Mouse (Mus musculus): Measurements from ENCODE around the gene Fam3b. TPM values are rescaled to one million over a fixed set of nuclear protein-coding genes. Genes with fewer than 3 reads are reported as not detected.

Gene Fam3b
- polyA plus RNA-seq, 1 experiment from 2014 or later, result 2.5 TPM

DNA sequence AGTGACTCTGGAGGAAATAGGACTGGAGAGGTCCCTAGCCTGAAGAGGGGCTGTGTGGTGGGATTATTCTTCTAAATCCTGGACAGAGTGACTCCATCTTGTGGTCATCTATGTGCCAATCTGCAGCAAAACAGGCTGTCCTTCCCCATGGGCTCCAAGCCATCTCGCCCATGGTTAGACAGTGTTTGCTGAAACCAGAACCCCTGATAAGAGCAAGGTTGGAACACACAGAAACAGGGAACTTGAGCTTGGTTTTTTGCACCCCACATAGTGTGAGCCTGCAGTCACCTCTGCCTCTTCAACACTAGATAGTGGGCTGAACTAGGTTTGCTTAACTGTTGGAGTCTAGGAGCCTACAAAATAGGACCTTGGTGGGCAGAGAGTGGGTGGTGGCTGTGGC, 38.1 kb downstream of the Fam3b start:
- Histone ChIP-seq H3K9me3 (no peaks in the 10 kb centered on the region), H3K4me2 (no peak overlapping the region), H3K36me3 (no peaks in the 10 kb centered on the region), H3K27me3 (replicated peaks) (no peaks in the 10 kb centered on the region), H3K9ac (no peak overlapping the region), H3K4me1 (no peaks in the 10 kb centered on the region), H3K4me3 (replicated peaks) (no peak overlapping the region), H3K27ac (no peak overlapping the region)
- ATAC-seq (ENCODE audit: insufficient read depth, low FRiP score, low read depth), result no peak
- 61% methylated on average over 1 of the region's 1 CpGs for WGBS

DNA sequence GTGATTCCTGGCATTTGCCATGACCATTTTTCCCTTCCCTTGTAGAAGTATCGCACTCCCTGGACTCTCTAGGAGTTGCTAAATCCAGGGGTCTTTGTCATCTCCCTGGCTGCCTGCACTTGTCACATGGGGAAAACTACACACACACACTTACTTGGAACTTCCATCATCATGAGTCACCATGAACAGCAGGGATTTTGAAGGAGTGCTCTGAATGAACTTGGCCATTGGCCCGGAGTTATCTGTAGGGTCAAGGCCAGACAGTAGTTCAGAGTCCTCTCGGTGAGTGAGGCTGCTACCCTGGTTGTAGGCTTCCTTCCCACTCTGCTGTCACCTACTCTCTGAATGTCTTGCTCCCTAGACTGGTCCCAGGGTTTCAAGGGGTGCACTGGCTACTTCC, 39.0 kb downstream of the Fam3b start:
- Histone ChIP-seq H3K27ac (no peak overlapping the region), H3K4me3 (replicated peaks) (no peak overlapping the region), H3K4me2 (no peak overlapping the region), H3K36me3 (no peaks in the 10 kb centered on the region), H3K27me3 (replicated peaks) (no peaks in the 10 kb centered on the region), H3K9ac (no peak overlapping the region), H3K4me1 (no peaks in the 10 kb centered on the region), H3K9me3 (no peaks in the 10 kb centered on the region)
- 83% methylated on average over 3 of the region's 3 CpGs for WGBS
- ATAC-seq (ENCODE audit: insufficient read depth, low FRiP score, low read depth), result no peak

DNA sequence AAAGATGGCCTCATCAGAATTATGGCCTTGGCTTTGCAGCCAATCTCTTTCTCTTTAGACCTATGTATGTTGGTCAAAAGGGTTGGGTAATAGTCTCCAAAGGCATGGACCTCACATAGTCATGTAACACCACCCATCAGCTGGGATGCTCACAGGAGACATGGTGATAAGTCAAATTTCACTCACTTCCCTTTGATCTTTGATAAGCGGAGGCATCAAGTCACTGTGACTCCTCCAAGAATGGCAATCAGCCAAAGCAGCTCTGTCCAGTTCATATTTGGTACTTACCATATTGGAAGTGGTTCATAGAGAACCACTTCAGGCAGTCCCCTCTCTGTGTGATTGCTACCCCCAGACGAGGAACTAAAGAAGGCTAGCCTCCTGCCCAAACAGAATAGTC, 39.9 kb downstream of the Fam3b start:
- no peaks in the 10 kb centered on the region for H3K36me3 ChIP-seq
- no peaks in the 10 kb centered on the region for H3K9me3 ChIP-seq
- 81% methylated on average over 2 of the region's 2 CpGs for WGBS
- no peaks in the 10 kb centered on the region for H3K27me3 ChIP-seq (replicated peaks)
- H3K4me3 ChIP-seq (replicated peaks), result no peak overlapping the region
- H3K9ac ChIP-seq, result no peak overlapping the region
- H3K4me2 ChIP-seq, result no peak overlapping the region
- no peak for ATAC-seq (ENCODE audit: insufficient read depth, low FRiP score, low read depth)
- H3K4me1 ChIP-seq, result no peaks in the 10 kb centered on the region
- no peak overlapping the region for H3K27ac ChIP-seq

DNA sequence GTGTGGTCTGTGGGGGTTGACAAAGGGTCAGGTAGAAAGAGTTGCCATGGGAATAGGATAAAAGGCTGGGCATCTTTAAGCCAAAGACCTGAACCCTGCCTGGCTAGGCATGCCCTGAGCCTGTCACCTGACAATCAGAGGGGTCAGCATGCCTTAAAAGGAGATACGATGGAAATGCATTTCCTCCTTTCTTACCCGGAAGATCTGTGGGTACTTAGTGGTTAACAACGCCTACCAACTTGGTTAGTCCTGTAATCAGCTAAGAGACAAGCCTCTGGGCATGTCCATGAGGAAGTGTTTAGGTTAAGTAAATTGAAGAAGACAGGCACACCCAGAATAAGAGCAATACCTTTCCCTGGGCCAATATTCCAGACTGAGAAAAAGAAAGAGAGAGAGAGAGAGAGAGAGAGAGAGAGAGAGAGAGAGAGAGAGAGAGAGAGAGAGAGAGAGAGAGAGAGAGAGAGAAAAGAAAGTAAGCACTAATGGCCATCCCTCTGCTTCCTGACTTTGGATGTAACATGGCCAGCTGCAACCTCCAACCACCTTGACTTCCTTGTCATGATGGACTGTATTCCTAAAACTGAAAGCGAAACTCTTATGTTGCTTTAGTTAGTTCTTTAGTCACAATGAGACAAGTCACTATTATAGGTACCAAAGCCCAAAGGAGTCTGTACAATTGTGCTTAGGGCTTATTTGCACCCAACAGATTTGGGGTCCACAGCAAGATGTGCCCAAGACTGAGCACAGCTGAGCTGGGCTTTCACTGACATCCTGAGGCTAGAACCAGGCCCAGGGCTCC, 46.4 kb downstream of the Fam3b start:
- Histone ChIP-seq H3K9me3 (no peaks in the 10 kb centered on the region), H3K4me1 (no peaks in the 10 kb centered on the region), H3K27ac (no peak overlapping the region), H3K4me2 (no peak overlapping the region), H3K9ac (no peak overlapping the region), H3K36me3 (no peaks in the 10 kb centered on the region), H3K4me3 (replicated peaks) (no peak overlapping the region), H3K27me3 (replicated peaks) (no peaks in the 10 kb centered on the region)
- 66% methylated on average over 4 of the region's 4 CpGs for WGBS
- no peak for ATAC-seq (ENCODE audit: insufficient read depth, low FRiP score, low read depth)

DNA sequence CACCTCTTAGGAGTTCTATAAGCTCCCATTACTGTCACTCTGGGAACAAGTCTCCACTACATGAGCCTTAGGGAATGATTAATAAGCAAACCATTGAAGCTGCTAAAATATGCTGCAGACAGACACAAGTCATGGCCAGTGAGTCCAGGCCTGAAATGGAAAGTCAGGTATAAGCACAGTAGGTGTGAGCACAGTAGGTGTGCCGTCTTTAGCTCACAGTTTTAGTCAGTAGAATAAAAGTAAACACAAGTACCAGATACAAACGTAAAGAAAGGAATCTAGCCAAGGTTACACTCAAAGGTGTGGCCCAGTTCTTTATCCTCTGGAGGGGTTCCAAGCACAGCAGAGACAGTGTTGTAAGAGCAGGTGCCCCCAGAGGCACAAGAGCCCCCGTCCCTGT, 47.1 kb downstream of the Fam3b start:
- no peak overlapping the region for H3K27ac ChIP-seq
- no peak overlapping the region for H3K4me2 ChIP-seq
- no peak overlapping the region for H3K9ac ChIP-seq
- no peak for ATAC-seq (ENCODE audit: insufficient read depth, low FRiP score, low read depth)
- H3K36me3 ChIP-seq, result no peaks in the 10 kb centered on the region
- WGBS, result 61% methylated on average over 3 of the region's 3 CpGs
- no peaks in the 10 kb centered on the region for H3K27me3 ChIP-seq (replicated peaks)
- no peaks in the 10 kb centered on the region for H3K4me1 ChIP-seq
- H3K4me3 ChIP-seq (replicated peaks), result no peak overlapping the region
- no peaks in the 10 kb centered on the region for H3K9me3 ChIP-seq

DNA sequence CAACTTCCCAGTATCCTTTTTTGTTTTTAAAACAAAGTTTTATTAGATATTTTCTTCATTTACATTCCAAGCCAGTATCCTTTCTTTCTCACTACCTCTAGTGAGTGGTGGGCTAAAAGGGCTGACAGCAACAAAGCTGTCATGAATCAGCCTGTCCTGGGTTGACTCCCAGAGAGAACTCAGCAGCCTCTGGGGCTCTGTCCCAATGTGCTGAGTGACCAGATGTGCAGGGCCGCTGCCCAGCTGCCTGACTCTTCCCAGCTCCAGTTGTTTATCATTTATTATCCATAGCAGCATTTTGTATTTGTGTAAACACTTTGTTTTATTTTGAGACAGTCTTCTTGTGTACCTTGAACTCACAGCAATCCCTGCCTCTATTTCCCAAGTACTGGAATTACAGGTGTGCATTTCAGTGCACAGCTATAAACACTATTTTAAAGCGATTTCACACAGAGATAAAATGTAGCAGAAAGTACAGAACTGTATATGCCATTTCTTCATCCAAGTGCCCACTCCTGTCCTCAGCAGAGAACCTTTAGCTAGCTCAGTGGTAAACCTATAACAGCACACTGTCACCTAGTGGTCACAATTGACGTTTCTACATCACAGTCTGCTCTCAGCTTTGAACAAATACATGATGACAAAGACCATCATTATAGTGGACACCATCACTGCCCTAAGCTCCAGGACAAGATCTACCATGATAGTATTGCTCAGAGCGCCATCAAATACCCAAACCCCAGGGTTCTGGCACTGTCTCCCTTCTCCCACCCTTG, 48.2 kb downstream of the Fam3b start:
- H3K27me3 ChIP-seq (replicated peaks), result no peaks in the 10 kb centered on the region
- H3K4me1 ChIP-seq, result no peaks in the 10 kb centered on the region
- H3K27ac ChIP-seq, result no peak overlapping the region
- H3K9me3 ChIP-seq, result no peaks in the 10 kb centered on the region
- no peak overlapping the region for H3K4me2 ChIP-seq
- WGBS, result 46% methylated on average over 4 of the region's 4 CpGs
- H3K9ac ChIP-seq, result no peak overlapping the region
- no peak overlapping the region for H3K4me3 ChIP-seq (replicated peaks)
- no peak for ATAC-seq (ENCODE audit: insufficient read depth, low FRiP score, low read depth)
- no peaks in the 10 kb centered on the region for H3K36me3 ChIP-seq

DNA sequence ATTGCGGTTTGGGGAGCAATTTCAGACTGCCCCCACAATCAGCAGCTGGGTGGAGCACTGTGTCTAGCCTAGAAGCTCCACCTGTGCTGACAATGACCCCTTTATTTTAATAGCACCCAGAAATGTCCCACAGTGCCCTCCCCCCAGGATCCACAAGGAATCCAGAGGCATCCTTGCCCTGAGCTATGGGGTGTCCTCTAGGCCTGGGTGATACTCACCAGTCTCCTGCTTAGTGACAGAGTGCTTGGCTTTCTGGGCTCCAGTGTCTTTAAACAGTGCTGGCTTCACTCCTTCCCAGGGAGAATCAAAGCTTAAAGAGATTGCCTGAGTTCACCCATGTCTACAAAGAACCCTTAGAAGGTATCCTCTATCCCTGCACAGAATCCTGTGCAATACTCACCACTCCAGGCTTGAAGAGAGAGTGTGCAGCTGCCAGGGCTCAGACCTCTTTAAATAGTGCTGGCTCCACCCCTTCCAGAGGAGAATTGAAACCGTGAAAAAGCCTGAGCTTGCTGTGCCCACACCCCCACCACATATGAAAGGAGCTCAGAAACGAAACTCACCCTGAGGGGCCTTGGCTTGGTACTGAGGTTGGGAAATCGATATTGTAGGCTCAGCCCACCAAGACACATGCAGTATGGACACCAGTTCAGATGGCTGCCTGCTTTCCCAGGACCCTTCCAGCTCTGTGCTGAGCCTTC, 52.0 kb downstream of the Fam3b start, which contains the start of gene Mx1:
Gene Mx1 (minus strand): TSS at position 427 of the 701 bp plus-strand sequence.
- H3K4me1 ChIP-seq, result no peaks in the 10 kb centered on the region
- no peak within 1 kb of the TSS for H3K4me3 ChIP-seq (replicated peaks)
- H3K4me2 ChIP-seq, result 0 out of 2 replicates have a peak within 1 kb of the TSS, but pooled peaks have one; percentile 3
- H3K27me3 ChIP-seq (replicated peaks), result no peaks in the 10 kb centered on the region
- peak; percentile 80; the same call in 1 of the 2 replicates for ATAC-seq (ENCODE audit: insufficient read depth, low FRiP score, low read depth)
- H3K27ac ChIP-seq, result no peak within 1 kb of the TSS
- H3K36me3 ChIP-seq, result no peaks in the 10 kb centered on the region
- 20% methylated on average over 4 of the region's 4 CpGs for WGBS
- H3K9me3 ChIP-seq, result no peaks in the 10 kb centered on the region
- no peak within 1 kb of the TSS for H3K9ac ChIP-seq

DNA sequence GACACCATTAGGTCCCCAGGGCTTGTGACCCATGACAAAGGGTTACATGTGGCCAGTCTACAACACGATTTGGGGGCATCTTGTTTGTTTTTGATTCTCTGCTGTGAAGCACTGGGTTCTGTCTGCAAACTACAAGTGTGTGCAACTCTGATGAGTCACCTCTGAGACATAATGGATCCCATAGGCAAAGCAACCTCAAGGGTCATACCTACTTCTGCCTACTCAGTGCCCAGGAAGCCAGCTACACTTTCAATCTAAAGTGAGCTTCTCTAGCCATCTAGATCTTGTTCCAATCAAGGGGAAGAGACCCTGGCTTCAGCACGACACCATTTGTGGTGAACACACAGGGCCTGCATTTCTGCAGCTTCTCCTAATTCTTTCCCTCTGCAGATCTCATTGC, 53.3 kb downstream of the Fam3b start:
- H3K9ac ChIP-seq, result no peak overlapping the region
- 0 out of 2 replicates have a peak overlapping the region, but pooled peaks have one; percentile 3 for H3K4me2 ChIP-seq
- no peak overlapping the region for H3K27ac ChIP-seq
- 68% methylated on average over 2 of the region's 2 CpGs for WGBS
- no peaks in the 10 kb centered on the region for H3K4me1 ChIP-seq
- H3K36me3 ChIP-seq, result no peaks in the 10 kb centered on the region
- ATAC-seq (ENCODE audit: insufficient read depth, low FRiP score, low read depth), result no peak
- H3K9me3 ChIP-seq, result no peaks in the 10 kb centered on the region
- H3K4me3 ChIP-seq (replicated peaks), result no peak overlapping the region
- H3K27me3 ChIP-seq (replicated peaks), result no peaks in the 10 kb centered on the region

DNA sequence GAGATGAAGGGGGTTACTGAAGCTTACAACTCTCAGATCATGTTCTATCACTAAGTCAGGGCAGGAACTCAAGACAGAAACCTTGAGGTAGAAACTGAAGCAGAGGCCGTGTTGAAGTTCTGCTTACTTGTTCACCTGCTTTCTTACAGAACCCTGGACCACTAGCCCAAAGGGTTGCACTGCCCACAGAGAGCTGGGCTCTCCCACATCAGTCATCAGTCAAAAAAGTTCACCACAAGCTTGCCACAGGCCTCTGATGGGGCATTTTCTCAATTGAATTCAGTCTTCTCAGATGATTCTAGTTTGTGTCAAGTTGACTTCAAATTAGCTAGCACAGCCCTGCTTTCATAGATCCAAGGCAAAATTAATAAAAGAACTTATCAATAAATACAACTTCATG, 54.8 kb downstream of the Fam3b start:
- Histone ChIP-seq H3K27ac (no peak overlapping the region), H3K9ac (no peak overlapping the region), H3K9me3 (no peaks in the 10 kb centered on the region), H3K27me3 (replicated peaks) (no peaks in the 10 kb centered on the region), H3K4me2 (no peak overlapping the region), H3K4me1 (no peaks in the 10 kb centered on the region), H3K36me3 (no peaks in the 10 kb centered on the region), H3K4me3 (replicated peaks) (no peak overlapping the region)
- ATAC-seq (ENCODE audit: insufficient read depth, low FRiP score, low read depth), result no peak
- 71% methylated on average over 1 of the region's 1 CpGs for WGBS

DNA sequence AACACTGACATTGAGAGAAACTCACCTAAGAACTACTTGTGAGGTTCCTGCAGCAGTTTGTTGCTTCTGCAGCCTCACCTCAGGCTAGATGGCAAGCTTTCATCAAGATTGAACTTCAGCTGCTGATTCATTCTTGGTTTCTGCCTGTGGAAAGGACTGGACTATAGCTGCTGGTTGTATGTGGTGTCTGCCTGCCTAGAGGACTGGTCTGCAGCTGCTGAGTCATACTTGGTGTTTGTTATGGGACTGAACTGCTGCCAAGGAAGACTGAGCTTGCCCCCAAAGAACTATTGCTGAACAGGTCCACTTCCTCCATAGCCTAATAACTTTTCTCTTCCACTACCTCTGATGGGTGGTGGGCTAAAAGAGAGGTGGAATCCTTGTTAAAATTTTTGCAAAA, 67.2 kb downstream of the Fam3b start:
- no peak overlapping the region for H3K4me2 ChIP-seq

DNA sequence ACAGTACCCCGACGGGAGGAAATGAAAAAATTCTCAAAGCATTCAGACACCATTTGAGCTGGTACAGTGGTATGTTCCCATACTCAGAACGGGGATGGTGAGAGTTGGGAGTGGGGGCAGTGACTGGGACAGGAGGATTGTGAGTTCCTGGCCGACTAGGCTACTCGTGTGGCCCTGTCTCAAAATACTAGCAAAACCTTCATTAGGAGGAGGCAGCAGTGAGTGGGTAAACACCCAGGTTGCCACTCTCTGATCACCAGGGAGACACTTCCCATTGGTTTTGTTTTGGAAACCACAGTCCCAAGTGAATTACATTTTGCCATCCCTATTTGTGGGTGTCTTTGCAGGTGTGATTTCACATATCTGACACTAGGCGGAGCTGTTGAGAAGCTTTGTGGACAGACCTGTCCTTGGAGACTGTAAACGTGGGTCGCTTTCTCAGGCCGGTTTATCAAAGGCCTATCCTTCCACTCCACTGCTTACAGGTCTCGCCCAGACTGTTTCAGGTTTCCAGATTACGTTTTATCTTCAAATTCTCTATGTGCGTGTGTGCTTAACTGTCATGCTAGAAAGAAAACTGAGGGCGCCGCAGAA, 70.8 kb downstream of the Fam3b start:
- Histone ChIP-seq H3K4me2 (no peak overlapping the region), H3K4me3 (replicated peaks) (no peak overlapping the region), H3K36me3 (no peaks in the 10 kb centered on the region), H3K27me3 (replicated peaks) (no peaks in the 10 kb centered on the region), H3K4me1 (no peaks in the 10 kb centered on the region), H3K9ac (no peak overlapping the region), H3K27ac (no peak overlapping the region), H3K9me3 (no peaks in the 10 kb centered on the region)
- ATAC-seq (ENCODE audit: insufficient read depth, low FRiP score, low read depth), result peak; percentile 68
- WGBS, result 48% methylated on average over 14 of the region's 14 CpGs

More for the DNA sequence above, 67.2 kb downstream of the Fam3b start:
- Histone ChIP-seq H3K27me3 (replicated peaks) (no peaks in the 10 kb centered on the region), H3K36me3 (no peaks in the 10 kb centered on the region), H3K4me3 (replicated peaks) (no peak overlapping the region), H3K9me3 (no peaks in the 10 kb centered on the region), H3K4me1 (no peaks in the 10 kb centered on the region), H3K9ac (no peak overlapping the region), H3K27ac (no peak overlapping the region)
- no peak for ATAC-seq (ENCODE audit: insufficient read depth, low FRiP score, low read depth)
